Mouse (Mus musculus) monocyte, adult 5-6 weeks (primary cell): ENCODE measurements around the gene Olfr1095. TPM values are rescaled to one million over a fixed set of nuclear protein-coding genes. Genes with fewer than 3 reads are reported as not detected.

ENCODE experiments used
- ATAC-seq: fragments of 153-309, 156-312 bp; replicated peaks from 2 replicates; pipeline ENCODE4 v1.8.0; 2017; ENCODE audit warnings: mild to moderate bottlenecking; ENCODE audit not compliant: low TSS enrichment, insufficient number of reproducible peaks, severe bottlenecking, poor library complexity, low FRiP score
- total RNA-seq: library from RNA; stranded (forward); fragments of 200-1000, 200-491, 200-594 nt; gene quantifications from 3 replicates; pipeline ENCODE4 v1.2.3, GENCODE M21; 2017

Olfr1095 gene
- not detected in 3 replicates for total RNA-seq

DNA sequence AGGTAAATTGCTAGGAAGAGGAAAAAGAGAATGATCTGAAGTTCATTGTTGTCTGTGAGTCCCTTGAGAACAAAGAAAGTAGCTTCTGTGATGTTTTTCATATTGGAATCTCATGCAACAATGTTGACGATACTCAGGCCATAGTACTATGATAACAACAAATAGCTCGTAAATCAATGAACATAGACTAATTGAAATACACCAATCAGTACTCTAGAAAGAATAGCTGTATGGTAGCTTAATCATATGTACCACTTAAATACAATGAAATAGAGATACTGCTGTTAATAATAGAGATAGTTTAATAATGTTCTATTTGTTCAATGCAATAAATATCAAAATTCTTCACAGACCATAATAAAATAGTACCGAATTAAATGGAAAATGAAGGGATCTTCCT is at the start of gene Olfr1095:
Gene Olfr1095, minus strand, starts transcription at position 101 of the 400 bp plus-strand sequence.
- no peak for ATAC-seq

DNA sequence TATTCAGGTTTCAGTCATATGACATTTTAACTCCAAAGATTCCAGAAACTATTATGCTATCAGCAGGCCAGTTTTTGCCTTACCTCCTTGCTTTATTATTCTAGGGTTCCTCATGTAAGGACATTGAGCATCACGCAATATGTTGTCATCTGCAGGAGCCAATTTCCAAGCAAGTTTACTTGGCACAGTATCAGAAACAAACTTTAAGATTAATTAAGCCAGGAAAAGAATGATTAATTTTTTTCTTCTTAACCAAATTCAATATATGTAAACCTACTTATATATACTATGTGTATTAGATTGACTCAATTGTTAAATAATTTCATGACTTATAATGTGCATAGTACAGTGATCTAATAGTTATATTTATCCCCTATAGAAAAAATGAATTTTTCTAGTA is 40.6 kb upstream of the Olfr1095 start, which contains the start of gene Olfr1097:
Gene Olfr1097, minus strand, starts transcription at position 101 of the 400 bp plus-strand sequence.
- no peak for ATAC-seq

DNA sequence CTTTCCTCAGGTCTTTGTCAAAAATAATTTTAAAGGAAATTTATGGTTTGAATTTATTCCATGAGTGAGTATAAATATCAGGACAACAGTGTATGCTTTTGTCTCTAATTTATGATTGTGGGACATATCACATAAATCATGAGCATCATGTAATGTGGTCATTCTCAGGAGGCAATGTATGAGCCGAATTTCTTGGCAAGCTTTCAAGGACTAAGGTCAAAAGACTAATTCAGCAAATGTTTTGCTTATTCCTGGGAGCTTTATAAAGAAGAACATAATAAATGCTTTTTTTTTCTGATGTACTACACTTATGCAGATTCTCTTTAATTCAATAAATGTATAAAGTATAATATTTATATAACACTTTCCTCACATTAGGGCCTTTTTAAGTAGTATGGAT is 23.2 kb upstream of the Olfr1095 start, which contains the start of gene Gm13723:
Gene Gm13723, minus strand, starts transcription at position 101 of the 400 bp plus-strand sequence.
- ATAC-seq = no peak

DNA sequence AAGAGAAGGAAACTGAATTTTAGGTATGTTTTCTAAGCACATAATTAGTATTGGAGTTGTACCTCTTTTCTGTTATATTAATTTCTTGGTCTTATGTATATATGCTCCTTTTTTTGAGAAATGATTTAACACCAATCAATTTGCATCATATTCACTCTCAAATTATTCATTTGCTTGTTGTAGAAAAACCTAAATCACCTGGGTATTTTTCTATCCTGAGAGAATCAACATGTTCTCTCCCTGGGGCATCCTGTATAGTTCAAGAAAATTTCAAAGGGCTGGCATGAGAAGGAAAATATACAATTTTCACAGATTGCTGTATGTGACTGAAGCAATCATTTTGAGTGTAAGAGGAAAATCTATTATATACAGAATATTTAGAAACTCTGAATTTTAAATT is 27.1 kb downstream of the Olfr1095 start, which contains the start of gene Olfr1094:
Gene Olfr1094, plus strand, starts transcription at position 301 of the 400 bp plus-strand sequence.
- ATAC-seq = no peak

DNA sequence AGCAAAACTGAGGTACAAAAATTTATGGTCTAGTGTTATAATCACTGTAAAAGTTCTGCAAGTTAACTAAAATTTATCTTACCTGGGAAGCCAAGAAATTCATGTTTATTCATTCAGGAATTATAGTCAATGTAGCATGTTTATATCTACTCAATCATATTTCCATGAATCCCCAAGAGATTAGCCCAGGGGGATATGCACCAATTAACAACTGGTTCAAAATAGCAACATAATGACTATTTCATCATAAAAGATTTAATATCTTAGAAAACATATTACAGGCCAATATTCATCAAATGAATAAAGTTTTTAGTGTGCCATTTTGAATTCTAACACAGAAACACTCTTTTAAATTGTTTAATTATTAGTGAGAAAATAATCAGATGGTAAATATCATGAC is 41.6 kb downstream of the Olfr1095 start, which contains the start of gene Olfr141:
Gene Olfr141, minus strand, starts transcription at position 101 of the 400 bp plus-strand sequence.
- no peak for ATAC-seq

Other genes starting within 250 kb of the Olfr1095 start
- gene Olfr1084, start 212.0 kb downstream of the Olfr1095 start, total RNA-seq = not detected in 3 replicates
- not detected in 3 replicates for gene Olfr1085, start 189.7 kb downstream of the Olfr1095 start, total RNA-seq
- gene Olfr1086, start 171.6 kb downstream of the Olfr1095 start, total RNA-seq = not detected in 3 replicates
- not detected in 3 replicates for gene Olfr1087, start 153.3 kb downstream of the Olfr1095 start, total RNA-seq
- gene Olfr1089, start 118.0 kb downstream of the Olfr1095 start, total RNA-seq = not detected in 3 replicates
- not detected in 3 replicates for gene Olfr1090, start 92.7 kb downstream of the Olfr1095 start, total RNA-seq
- gene Olfr1093, start 69.2 kb downstream of the Olfr1095 start, total RNA-seq = not detected in 3 replicates
- gene Olfr141, start 41.7 kb downstream of the Olfr1095 start, total RNA-seq = not detected in 3 replicates
- gene Olfr1094, start 27.0 kb downstream of the Olfr1095 start, total RNA-seq = not detected in 3 replicates
- gene Gm13723, start 23.1 kb upstream of the Olfr1095 start, total RNA-seq = not detected in 3 replicates
- not detected in 3 replicates for gene Olfr1097, start 40.5 kb upstream of the Olfr1095 start, total RNA-seq
- not detected in 3 replicates for gene Olfr1098, start 72.8 kb upstream of the Olfr1095 start, total RNA-seq
- not detected in 3 replicates for gene Olfr1099, start 109.0 kb upstream of the Olfr1095 start, total RNA-seq
- gene Olfr1100, start 128.3 kb upstream of the Olfr1095 start, total RNA-seq = not detected in 3 replicates
- gene Olfr1101, start 139.5 kb upstream of the Olfr1095 start, total RNA-seq = not detected in 3 replicates
- not detected in 3 replicates for gene Olfr1102, start 146.7 kb upstream of the Olfr1095 start, total RNA-seq
- gene Olfr1104, start 175.4 kb upstream of the Olfr1095 start, total RNA-seq = not detected in 3 replicates
- not detected in 3 replicates for gene Olfr1105, start 184.8 kb upstream of the Olfr1095 start, total RNA-seq
- not detected in 3 replicates for gene Olfr1106, start 200.6 kb upstream of the Olfr1095 start, total RNA-seq
- gene Olfr1107, start 224.1 kb upstream of the Olfr1095 start, total RNA-seq = not detected in 3 replicates
- not detected in 3 replicates for gene Olfr1109, start 244.3 kb upstream of the Olfr1095 start, total RNA-seq